Mouse (Mus musculus): ENCODE measurements at regions not wholly inside any gene's neighbourhood (a gene's known extent, or its start where the extent isn't known, plus 50 kb on each side); places are given as distances from the start of the nearest gene placed in this dataset.

- DNase-seq (ENCODE audit: low read depth), result peak; percentile 3
Measured at GRCm38 (mm10) chr12:51018185-51018584, 329.7 kb upstream of the G2e3 start.

DNA sequence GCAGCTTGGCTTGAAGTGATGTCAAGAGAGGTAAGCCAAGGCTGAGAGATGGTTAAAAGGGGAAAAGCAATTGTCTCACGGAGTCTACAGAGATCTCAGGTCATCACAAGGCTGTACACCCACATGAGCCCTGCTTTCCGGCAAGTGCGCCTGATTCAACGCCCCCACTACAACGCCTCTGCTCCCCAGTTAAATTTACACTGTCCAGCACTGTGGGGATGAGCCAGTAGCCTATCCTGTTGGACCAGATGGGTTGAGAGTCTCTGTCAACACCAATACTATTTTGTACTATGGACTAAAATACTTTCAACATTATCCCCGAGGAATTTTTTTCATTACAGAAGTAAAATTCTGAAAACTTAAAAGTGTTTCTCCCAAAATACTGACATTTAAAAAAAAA, 331.8 kb upstream of the G2e3 start:
- no peak for DNase-seq (ENCODE audit: low read depth)

DNA sequence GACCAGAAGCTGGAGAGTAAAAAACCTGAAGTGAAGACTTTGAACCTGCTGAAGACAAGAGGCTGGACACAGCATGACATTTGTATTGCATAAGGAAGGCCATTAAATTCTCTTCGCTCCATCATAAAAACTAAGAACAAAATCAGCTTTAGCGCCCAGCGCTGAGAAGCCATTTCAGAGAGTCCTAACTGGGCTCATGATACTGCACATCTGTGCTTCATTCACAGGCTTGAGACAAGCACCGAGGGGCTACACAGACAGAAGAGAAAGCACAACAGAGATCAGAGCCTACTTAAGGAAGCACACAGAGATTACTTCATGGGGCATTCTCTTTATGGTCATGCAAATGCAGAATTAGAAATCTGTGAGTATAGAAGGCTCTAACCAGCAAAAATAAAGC, 338.2 kb upstream of the G2e3 start:
- DNase-seq (ENCODE audit: low read depth), result no peak

DNA sequence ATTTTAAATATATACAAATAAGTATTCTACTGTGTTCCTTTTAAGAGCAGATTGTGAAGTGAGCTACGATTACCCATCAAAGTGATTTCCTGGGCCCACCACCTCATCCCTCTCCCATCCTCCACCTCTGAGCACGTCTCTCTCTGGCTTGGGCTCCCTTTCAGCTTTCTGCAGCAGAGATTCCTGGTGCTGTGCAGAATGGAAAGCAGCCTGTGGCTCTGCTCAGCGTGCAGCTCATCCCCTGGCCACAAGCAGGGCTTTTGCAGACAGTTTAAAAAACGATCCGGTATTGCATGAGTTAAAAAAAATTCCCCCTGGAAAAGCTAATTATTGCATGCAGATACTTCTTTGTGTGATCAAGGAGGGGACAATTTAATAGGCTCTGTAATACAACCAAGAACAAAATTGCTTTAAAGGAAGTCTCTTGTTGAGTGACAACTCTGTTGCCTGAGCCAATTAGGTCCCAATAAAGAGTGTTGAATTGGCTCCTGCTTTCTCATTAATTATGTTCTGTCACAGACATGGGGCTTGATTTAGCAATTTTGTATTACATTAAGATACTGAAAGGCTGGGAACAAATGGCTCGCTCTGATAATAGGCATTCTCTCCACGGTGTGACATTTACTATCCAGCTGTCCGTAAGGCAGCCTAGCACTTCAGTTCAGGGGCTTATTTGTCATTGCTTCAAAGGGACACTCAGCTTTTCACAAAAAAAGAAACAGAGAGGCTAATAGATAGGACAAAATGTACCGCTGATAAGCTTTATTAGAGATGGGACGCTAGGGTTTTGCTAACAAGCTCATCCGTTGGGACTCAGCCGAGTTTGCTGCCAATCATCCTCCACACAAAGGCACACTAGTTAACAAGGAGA, 345.9 kb upstream of the G2e3 start:
- no peak for DNase-seq (ENCODE audit: low read depth)

GRCm38 (mm10) chr12:51001096-51001495, 346.8 kb upstream of the G2e3 start:
- DNase-seq (ENCODE audit: low read depth), result no peak

GRCm38 (mm10) chr12:51000281-51001075, 347.4 kb upstream of the G2e3 start:
- DNase-seq (ENCODE audit: low read depth), result no peak

GRCm38 (mm10) chr12:50999295-51000237, 348.3 kb upstream of the G2e3 start:
- DNase-seq (ENCODE audit: low read depth), result peak; percentile 60

DNA sequence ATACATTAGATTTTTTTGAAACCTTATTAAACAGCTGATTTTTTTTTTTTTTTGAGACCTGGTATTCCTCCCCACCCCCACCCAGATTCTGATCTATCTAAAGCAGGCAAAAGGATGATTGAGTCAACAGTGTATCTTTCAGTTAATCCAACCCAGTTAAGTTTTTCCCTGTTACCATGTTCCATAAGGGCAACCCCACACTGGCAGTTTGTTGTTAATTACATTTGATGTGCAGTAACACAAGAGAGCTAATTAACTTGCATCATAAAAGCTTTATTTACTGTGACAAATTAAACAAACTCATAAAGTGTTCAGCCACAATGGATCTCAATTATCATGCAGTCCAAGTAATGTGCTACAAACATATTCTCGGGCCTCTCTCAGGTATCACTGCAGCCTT, 346.8 kb upstream of the Prkd1 start:
- no peak for DNase-seq (ENCODE audit: low read depth)

GRCm38 (mm10) chr12:50989561-50990325, 340.8 kb upstream of the Prkd1 start:
- DNase-seq (ENCODE audit: low read depth), result no peak

- no peak for DNase-seq (ENCODE audit: low read depth)
Measured at GRCm38 (mm10) chr12:50981318-50981717, 332.4 kb upstream of the Prkd1 start.

DNA sequence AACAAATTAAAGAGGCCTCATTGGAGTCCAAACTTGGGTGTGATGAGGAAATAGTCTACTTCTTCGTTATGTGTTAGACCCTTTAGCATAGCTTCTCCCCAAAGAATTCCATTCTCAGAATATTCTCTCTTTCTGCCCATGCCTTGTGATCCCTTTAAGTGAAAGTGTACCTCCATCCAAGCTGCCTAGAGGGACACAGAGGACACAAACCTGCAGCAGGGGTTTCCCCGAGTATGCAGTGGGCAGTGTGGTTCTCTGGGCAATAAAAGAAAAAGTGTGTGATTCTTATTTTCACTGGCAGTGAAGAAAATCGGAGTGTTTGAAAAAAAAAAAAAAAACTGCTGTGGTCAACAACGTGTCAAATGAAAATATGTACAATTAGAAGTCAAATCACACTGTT, 331.9 kb upstream of the Prkd1 start:
- no peak for DNase-seq (ENCODE audit: low read depth)

DNA sequence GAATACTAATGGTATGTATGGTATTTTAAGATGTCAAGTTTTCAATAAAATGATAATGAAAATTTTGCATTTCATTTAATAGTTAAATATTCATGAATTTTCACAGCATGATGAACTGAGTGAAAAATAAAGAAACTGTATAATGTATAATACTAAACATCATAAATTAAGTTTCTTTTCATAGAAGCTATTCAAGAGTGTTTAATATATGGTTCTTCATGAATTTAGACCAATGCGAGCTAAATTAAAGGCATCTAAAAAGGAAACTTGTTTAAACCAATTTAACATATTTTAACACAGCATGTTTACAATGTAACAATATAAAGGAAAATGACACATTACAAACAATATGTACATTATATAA, 321.8 kb upstream of the Prkd1 start:
- no peak for DNase-seq (ENCODE audit: low read depth)

DNA sequence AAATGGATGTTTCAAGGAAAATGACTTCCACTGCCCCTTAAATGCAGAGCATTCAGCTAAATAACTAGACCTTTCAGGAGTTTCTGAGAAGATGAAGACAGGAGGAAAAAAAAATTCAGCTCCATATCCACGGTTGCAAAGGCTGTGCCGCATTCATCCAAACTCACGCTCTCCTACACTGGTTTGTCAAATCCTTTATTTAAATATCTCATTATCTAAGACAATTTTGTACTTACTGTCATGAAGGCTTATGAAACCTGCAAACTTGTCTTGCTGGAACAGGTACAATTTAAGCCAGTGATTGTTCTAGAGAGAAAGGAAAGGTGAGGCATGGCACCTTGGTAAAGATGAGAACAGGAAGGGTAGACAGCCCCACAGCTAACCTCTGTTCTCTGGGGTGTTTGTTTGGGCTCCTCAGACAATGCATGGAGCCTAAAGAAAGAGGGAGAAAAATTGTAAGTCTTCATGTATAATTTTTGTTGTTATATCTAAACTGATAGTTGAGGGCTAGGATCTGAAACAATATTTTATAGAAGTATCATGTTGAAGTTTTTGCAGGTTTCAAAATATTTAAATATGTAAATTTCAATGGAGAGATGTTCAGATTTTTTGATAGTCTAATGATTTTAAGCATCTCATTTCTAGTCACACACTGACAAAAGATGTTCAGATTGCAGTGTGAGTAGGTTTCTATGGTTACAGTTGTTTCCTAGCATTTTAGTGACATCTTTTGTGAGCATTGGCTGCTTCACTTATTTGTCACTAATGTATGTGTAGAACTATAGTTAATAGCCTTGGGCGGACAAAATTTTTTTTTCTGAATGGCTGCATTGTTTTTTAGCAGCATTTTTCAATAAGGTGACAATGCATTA, 321.2 kb upstream of the Prkd1 start:
- no peak for DNase-seq (ENCODE audit: low read depth)

GRCm38 (mm10) chr12:50969402-50969801, 320.5 kb upstream of the Prkd1 start:
- no peak for DNase-seq (ENCODE audit: low read depth)

DNA sequence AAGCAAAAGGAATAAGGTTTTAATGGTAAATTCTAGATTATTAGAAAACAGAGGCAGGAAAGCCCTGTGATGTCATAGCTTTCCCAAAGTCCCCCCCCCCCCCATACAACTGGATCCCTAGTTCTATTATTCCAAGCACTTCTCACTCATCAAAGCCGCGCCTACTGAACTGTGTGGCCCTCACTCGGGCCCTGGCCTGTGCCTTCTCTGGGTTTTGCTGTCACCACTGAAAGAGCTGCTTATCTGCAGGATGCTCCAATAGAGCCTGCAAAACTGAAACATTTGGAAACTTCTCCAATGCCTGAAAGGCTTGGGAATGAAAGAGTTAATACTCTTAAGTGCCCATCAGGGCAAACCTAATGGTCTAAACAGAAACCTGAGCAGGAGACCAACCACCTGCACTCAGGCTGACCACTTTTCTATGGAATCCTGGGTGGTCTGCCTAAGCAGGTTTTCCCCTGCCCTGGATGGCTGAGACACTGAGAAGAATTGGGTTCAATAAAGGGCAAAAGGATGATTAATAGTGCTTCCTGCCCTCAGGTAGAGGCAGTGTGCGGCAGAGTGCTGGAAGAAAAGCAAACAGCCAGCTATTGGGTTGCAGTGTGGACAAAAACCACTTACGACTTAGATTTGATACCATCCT, 318.4 kb upstream of the Prkd1 start:
- no peak for DNase-seq (ENCODE audit: low read depth)

DNA sequence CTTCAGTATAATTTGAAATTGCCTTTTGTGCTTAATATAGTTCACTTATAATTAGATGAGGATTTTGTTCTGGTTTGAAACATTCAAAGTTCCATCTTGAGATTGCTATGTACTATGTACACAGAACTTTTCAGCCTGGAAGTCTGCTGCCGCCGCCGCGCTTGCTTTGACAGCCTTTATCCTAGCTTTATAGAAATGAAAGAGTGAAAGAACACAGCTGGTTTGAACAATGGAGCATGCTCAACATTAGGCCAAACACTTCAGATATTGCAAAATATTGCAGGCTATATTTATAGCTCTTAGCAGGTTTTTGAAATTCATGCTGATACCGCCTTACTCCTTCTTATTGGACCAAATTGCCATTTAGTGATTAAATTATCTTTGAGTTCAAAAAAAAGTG, 305.1 kb upstream of the Prkd1 start:
- DNase-seq (ENCODE audit: low read depth), result no peak

- no peak for DNase-seq (ENCODE audit: low read depth)
Measured at GRCm38 (mm10) chr12:50947035-50947434, 298.1 kb upstream of the Prkd1 start.

DNA sequence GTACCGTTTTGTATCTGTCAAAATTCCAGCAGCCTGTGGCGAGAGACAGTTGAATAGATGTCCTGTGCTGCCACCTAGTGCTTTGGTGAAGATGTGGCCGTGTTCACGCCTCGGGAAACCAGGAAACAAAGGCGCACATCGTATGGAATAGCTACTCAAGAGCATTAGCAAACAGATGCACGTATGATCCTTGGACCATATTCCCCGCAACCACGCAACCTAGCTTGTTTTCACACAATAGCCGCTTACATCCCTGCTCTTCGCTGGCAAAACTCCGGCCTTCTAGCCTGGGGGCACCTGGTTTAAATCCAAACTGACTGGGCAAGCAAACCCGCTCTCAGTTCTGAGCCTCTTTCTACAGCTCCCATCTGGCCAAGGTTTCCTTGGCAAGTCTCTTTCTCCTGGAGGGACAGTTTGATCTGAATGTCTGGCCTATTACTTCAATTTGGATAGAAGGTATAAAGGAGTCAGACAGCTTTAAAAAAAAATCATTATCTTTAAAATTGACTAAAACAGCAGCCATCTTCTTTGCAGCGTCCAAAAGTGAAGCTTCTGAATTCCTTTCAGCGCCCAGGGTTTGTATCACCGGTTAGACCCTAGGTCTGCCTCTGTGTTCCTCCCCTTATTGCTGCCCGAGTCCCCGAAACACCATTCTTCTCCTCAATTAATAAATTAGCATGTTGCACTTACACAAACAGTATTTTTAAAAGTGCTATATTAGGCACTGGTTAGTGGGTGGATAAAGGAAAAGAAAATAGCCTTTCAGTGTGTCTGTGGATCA, 295.0 kb upstream of the Prkd1 start:
- peak; percentile 85 for DNase-seq (ENCODE audit: low read depth)

DNA sequence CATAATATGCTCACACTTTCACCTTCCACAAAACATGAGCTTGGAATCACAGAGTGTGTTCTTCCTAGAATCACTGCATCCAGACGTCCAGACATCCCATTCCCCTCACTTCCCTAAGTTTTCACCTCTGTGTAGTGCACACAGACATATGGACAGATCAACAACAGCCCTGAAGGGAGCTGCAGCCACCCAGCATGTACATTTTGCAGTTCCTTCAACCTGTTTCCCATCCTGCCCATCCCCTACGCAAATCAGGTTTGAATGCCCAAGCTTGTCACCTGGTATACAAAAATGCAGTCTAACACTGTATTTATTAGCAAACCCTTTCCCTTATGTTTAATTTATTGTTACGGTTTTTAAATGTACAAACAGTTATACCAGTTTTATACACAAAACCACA, 294.4 kb upstream of the Prkd1 start:
- DNase-seq (ENCODE audit: low read depth), result no peak

Measured in NIH3T3 (cell line).